Mouse (Mus musculus): ENCODE measurements around the gene Tmem35b. TPM values are rescaled to one million over a fixed set of nuclear protein-coding genes. Genes with fewer than 3 reads are reported as not detected.
A peak's percentile ranks its signal among the peaks of the same experiment; 100 is the strongest.

Gene Tmem35b
- polyA plus RNA-seq, 1 experiment from 2014 or later = 14.3 TPM

DNA sequence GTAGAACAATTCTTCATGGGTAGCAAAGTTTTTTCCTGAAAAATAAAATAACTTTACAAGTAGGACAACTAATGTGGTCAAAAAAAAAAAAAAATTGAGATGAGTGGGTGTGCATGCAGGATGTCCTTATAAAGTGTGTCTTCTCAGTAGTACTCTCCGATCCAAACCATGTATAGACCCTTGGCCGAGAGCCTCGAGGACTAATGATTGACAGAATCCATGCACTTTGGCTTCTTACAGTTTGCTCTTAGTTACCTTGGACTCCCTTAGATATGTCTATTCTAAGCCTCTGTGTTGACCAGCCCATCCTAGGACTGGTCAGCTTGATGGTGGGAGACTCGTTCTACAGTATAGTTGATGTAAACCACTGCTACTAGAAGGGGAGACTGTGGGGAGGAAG lies 15.9 kb upstream of the Tmem35b start:
- H3K27me3 ChIP-seq (ENCODE audit: control insufficient read depth, insufficient read depth, low read length) = no peaks in the 10 kb centered on the region
- no peak overlapping the region for H3K4me3 ChIP-seq (ENCODE audit: low read depth, low read length)
- no peaks in the 10 kb centered on the region for H3K36me3 ChIP-seq (ENCODE audit: control insufficient read depth, insufficient read depth, low read length)
- no peak overlapping the region for H3K4me2 ChIP-seq
- H3K9ac ChIP-seq (ENCODE audit: low read length) = no peak overlapping the region
- no peak overlapping the region for H3K27ac ChIP-seq (ENCODE audit: low read depth, low read length)
- H3K4me1 ChIP-seq (ENCODE audit: control insufficient read depth, insufficient read depth, low read length) = no peaks in the 10 kb centered on the region
- no peak for ATAC-seq (ENCODE audit: low FRiP score)
- H3K9me3 ChIP-seq (ENCODE audit: control insufficient read depth, low read length) = no peaks in the 10 kb centered on the region
- WGBS = 93% methylated on average over 4 of the region's 4 CpGs
- DNase-seq (ENCODE audit: low spot score, missing footprints) = no peak

DNA sequence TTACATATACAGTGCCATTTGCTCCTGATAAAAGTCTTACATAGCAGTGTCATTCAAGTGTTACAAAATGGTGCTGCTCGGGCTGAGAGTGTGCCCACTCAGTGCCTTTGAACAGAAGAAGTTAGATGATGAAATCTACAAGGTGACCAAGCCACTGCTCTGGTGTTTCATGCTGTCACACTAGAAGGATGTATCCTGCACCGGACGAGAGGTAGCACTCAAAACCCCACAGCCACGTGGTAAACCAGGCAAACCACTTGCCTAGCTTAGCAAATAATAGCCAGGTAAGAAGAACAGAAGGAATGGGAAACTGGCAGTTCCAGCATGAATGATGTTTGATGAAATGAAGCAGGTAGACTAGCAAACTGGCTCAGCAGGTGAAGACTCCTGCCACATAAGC lies 12.9 kb upstream of the Tmem35b start:
- WGBS = 78% methylated on average over 4 of the region's 4 CpGs
- no peak for ATAC-seq (ENCODE audit: low FRiP score)

DNA sequence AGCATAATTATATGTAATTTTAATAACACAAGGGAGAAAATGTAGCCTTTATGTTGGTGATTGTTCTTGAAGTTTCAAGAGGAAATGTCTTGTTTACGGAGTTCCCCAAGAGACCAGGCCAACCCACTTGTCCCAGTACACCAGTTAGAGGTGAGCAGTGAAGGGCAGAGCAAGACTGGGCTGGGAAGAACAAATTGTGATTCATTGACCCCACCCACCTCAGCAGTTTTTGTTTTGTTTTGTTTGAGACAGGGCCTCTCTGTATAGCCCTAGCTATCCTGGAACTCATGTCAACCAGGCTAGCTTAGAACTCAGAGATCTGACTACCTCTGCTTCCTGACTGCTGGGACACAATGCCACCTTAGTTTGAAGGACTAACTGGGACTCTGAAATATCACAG lies 840 bp downstream of the Tmem35b start:
- Histone ChIP-seq H3K36me3 (ENCODE audit: control insufficient read depth, insufficient read depth, low read length) (no peaks in the 10 kb centered on the region), H3K27me3 (ENCODE audit: control insufficient read depth, insufficient read depth, low read length) (no peaks in the 10 kb centered on the region), H3K9ac (ENCODE audit: low read length) (no peak overlapping the region), H3K27ac (ENCODE audit: low read depth, low read length) (no peak overlapping the region), H3K4me1 (ENCODE audit: control insufficient read depth, insufficient read depth, low read length) (no peaks in the 10 kb centered on the region; the same call in 1 of the 2 replicates), H3K4me3 (ENCODE audit: low read depth, low read length) (no peak overlapping the region), H3K9me3 (ENCODE audit: control insufficient read depth, low read length) (no peaks in the 10 kb centered on the region), H3K4me2 (no peak overlapping the region)
- ATAC-seq (ENCODE audit: low FRiP score) (no peak), DNase-seq (ENCODE audit: low spot score, missing footprints) (no peak)
- 100% methylated on average over 1 of the region's 1 CpGs for WGBS

More for the DNA sequence above, 12.9 kb upstream of the Tmem35b start:
- Histone ChIP-seq H3K4me2 (no peak overlapping the region), H3K27me3 (ENCODE audit: control insufficient read depth, insufficient read depth, low read length) (no peaks in the 10 kb centered on the region), H3K9me3 (ENCODE audit: control insufficient read depth, low read length) (no peaks in the 10 kb centered on the region), H3K27ac (ENCODE audit: low read depth, low read length) (no peak overlapping the region), H3K4me3 (ENCODE audit: low read depth, low read length) (no peak overlapping the region), H3K9ac (ENCODE audit: low read length) (no peak overlapping the region), H3K4me1 (ENCODE audit: control insufficient read depth, insufficient read depth, low read length) (no peaks in the 10 kb centered on the region), H3K36me3 (ENCODE audit: control insufficient read depth, insufficient read depth, low read length) (no peaks in the 10 kb centered on the region)
- DNase-seq (ENCODE audit: low spot score, missing footprints) = no peak

DNA sequence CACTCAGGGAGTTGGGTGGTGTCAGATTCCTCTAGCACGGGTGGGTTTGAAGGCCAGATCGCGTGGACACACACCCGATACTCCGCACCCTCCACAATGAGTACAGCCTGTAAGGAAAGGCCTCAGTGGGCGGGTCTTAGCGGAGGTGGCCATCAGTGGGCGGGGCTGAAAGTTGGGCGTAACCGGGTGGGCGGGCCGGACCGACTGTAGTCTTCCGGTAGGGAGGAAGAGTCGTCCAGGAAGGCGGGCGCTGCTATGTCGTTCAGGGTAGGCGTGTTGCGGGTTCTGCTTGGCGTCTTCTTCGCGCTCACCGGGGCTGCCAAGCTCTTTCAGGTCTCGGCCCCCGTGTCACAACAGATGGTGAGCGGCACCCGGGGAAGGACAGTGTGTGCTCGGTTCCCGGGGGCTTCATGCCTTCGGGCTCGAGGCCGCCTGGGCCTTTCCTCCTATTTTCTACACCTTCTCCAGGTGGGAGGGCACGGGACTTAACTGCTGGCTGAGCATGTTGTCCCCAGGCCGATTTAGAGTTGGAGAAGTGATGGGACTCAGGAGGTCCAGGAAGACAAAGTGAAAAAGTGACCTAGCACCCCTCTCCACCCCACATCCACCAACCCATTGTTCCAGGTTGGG lies 2.5 kb downstream of the Tmem35b start:
- H3K9me3 ChIP-seq (ENCODE audit: control insufficient read depth, low read length) = no peaks in the 10 kb centered on the region
- ATAC-seq (ENCODE audit: low FRiP score) = peak; percentile 97
- H3K27me3 ChIP-seq (ENCODE audit: control insufficient read depth, insufficient read depth, low read length) = no peaks in the 10 kb centered on the region
- peak overlapping the region; percentile 75 for H3K4me2 ChIP-seq
- no peaks in the 10 kb centered on the region for H3K36me3 ChIP-seq (ENCODE audit: control insufficient read depth, insufficient read depth, low read length)
- H3K4me1 ChIP-seq (ENCODE audit: control insufficient read depth, insufficient read depth, low read length) = no peaks in the 10 kb centered on the region; the same call in 1 of the 2 replicates
- no peak overlapping the region for H3K27ac ChIP-seq (ENCODE audit: low read depth, low read length)
- peak overlapping the region; percentile 73 for H3K9ac ChIP-seq (ENCODE audit: low read length)
- peak; percentile 98 for DNase-seq (ENCODE audit: low spot score, missing footprints)
- peak overlapping the region; percentile 59 for H3K4me3 ChIP-seq (ENCODE audit: low read depth, low read length)
- WGBS = 2% methylated on average over 35 of the region's 35 CpGs

DNA sequence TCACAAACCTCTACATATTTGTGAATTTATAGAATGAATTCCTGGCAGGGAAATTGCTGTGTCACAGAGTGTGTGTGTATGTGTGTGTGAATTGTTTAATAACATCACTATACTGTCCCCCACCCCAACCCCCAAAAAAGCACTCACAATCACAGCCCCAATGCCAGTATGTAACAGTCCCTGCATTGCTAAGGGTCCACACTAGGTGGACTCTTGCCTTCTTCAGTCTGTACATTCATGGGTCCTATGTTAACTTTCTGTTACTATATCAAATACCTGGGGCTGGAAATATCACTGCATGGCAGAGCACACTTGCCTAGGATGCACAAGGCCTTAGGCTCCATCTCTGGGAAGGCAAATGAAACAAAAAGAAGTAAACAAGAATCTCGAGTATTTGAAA lies 11.2 kb downstream of the Tmem35b start:
- ATAC-seq (ENCODE audit: low FRiP score) = no peak
- Histone ChIP-seq H3K4me2 (no peak overlapping the region), H3K4me1 (ENCODE audit: control insufficient read depth, insufficient read depth, low read length) (peaks cover 4% of the 10 kb centered on the region; the same call in 1 of the 2 replicates), H3K9ac (ENCODE audit: low read length) (no peak overlapping the region), H3K4me3 (ENCODE audit: low read depth, low read length) (no peak overlapping the region), H3K27ac (ENCODE audit: low read depth, low read length) (no peak overlapping the region), H3K9me3 (ENCODE audit: control insufficient read depth, low read length) (no peaks in the 10 kb centered on the region), H3K27me3 (ENCODE audit: control insufficient read depth, insufficient read depth, low read length) (no peaks in the 10 kb centered on the region), H3K36me3 (ENCODE audit: control insufficient read depth, insufficient read depth, low read length) (no peaks in the 10 kb centered on the region)
- WGBS = 40% methylated on average over 1 of the region's 1 CpGs
- no peak for DNase-seq (ENCODE audit: low spot score, missing footprints)

DNA sequence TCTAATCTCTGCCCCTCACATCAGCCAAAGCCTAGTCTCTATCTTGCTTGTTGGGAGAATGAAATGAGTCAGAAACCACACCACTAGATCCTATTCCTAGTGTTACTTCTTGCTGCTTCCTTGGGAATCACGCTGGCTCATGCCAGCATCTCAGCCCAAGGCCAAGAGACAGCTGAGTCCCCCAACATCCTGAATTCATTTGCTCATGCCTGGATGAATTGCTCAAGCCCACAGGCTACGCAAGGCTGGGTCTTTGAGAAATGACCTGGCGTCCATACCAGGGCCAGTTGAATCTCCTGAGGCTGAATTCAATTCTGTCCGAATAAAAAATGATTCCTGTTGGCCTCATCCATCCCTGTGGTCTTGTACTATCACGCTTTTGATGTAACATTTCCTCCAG lies 14.1 kb downstream of the Tmem35b start:
- DNase-seq (ENCODE audit: low spot score, missing footprints) (no peak), ATAC-seq (ENCODE audit: low FRiP score) (no peak)

DNA sequence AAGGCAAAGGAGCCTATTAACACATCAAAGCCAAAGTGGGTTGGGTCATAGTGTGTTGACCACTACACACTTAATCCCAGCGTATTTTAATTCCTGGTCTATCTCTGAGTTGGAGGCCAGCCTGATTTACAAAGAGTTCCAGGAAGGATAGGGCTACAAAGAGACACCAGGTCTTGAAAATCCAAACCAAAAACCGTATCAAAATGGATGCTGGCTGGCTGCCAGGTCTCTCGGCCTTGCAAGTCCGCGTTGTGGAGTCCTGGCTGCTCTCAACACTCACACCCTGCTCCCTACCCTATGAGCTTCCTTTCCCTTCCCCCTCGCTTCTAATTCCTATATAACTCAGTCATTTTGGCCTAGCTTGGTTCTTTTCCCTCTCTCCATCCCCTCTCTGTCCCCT lies 15.0 kb downstream of the Tmem35b start:
- no peak overlapping the region for H3K27ac ChIP-seq (ENCODE audit: low read depth, low read length)
- WGBS = 41% methylated on average over 6 of the region's 6 CpGs
- no peaks in the 10 kb centered on the region for H3K27me3 ChIP-seq (ENCODE audit: control insufficient read depth, insufficient read depth, low read length)
- DNase-seq (ENCODE audit: low spot score, missing footprints) (peak; percentile 84), ATAC-seq (ENCODE audit: low FRiP score) (no peak)
- no peak overlapping the region for H3K4me2 ChIP-seq
- no peaks in the 10 kb centered on the region for H3K9me3 ChIP-seq (ENCODE audit: control insufficient read depth, low read length)
- H3K9ac ChIP-seq (ENCODE audit: low read length) = no peak overlapping the region
- H3K4me1 ChIP-seq (ENCODE audit: control insufficient read depth, insufficient read depth, low read length) = peaks cover 4% of the 10 kb centered on the region; the same call in 1 of the 2 replicates
- no peaks in the 10 kb centered on the region for H3K36me3 ChIP-seq (ENCODE audit: control insufficient read depth, insufficient read depth, low read length)
- H3K4me3 ChIP-seq (ENCODE audit: low read depth, low read length) = no peak overlapping the region

More for the DNA sequence above, 14.1 kb downstream of the Tmem35b start:
- Histone ChIP-seq H3K27ac (ENCODE audit: low read depth, low read length) (no peak overlapping the region), H3K27me3 (ENCODE audit: control insufficient read depth, insufficient read depth, low read length) (no peaks in the 10 kb centered on the region), H3K4me3 (ENCODE audit: low read depth, low read length) (no peak overlapping the region), H3K9ac (ENCODE audit: low read length) (no peak overlapping the region), H3K36me3 (ENCODE audit: control insufficient read depth, insufficient read depth, low read length) (no peaks in the 10 kb centered on the region), H3K4me1 (ENCODE audit: control insufficient read depth, insufficient read depth, low read length) (peaks cover 4% of the 10 kb centered on the region; the same call in 1 of the 2 replicates), H3K4me2 (no peak overlapping the region), H3K9me3 (ENCODE audit: control insufficient read depth, low read length) (no peaks in the 10 kb centered on the region)
- 79% methylated on average over 5 of the region's 5 CpGs for WGBS

DNA sequence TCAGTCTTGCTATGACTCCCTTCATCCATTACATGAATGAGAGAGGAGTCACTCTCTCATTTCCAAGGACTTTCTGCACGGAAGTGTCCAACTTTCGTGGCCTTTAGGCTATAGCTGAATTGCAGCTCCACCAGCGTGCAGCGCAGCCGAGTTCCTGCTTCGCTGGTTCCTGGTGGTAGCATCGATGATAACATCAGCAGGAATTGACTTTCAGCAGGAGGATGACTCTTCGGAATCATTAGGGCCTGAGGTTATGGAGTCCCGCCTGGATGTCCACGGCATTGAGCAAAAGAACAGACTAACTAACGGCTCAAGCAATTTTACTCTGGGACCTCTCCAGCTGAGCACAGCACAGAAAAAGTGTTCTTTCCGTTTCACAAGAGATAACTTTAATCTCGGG lies 26.5 kb downstream of the Tmem35b start:
- no peak overlapping the region for H3K27ac ChIP-seq (ENCODE audit: low read depth, low read length)
- H3K36me3 ChIP-seq (ENCODE audit: control insufficient read depth, insufficient read depth, low read length) = no peaks in the 10 kb centered on the region
- H3K27me3 ChIP-seq (ENCODE audit: control insufficient read depth, insufficient read depth, low read length) = no peaks in the 10 kb centered on the region
- WGBS = 85% methylated on average over 13 of the region's 13 CpGs
- DNase-seq (ENCODE audit: low spot score, missing footprints) (peak; percentile 69), ATAC-seq (ENCODE audit: low FRiP score) (no peak)
- no peak overlapping the region for H3K4me2 ChIP-seq
- H3K9ac ChIP-seq (ENCODE audit: low read length) = no peak overlapping the region
- H3K4me3 ChIP-seq (ENCODE audit: low read depth, low read length) = no peak overlapping the region
- no peaks in the 10 kb centered on the region for H3K4me1 ChIP-seq (ENCODE audit: control insufficient read depth, insufficient read depth, low read length)
- H3K9me3 ChIP-seq (ENCODE audit: control insufficient read depth, low read length) = no peaks in the 10 kb centered on the region

DNA sequence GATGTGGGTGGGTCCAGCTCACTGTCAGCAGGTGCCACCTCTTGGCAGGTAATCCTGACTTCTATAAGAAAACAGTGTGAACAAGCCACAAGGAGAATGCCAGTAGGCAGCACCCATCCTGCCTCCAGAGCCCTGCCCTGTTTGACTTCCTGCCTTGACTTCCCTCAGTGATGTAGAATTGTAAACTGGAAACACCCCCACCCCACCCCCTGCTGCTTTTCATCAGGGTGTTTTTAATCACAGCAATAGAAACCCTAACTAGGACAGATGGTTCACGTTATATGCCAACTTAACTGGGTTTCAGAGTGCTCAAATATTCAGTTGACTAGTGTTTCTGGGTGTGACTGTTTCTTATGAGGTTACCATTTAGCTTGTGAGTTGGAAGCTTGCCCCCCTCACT lies 29.9 kb downstream of the Tmem35b start:
- no peak for ATAC-seq (ENCODE audit: low FRiP score)
- H3K9me3 ChIP-seq (ENCODE audit: control insufficient read depth, low read length) = no peaks in the 10 kb centered on the region
- H3K27me3 ChIP-seq (ENCODE audit: control insufficient read depth, insufficient read depth, low read length) = no peaks in the 10 kb centered on the region
- H3K9ac ChIP-seq (ENCODE audit: low read length) = no peak overlapping the region
- no peak for DNase-seq (ENCODE audit: low spot score, missing footprints)
- H3K4me2 ChIP-seq = no peak overlapping the region
- WGBS = 57% methylated on average over 1 of the region's 1 CpGs
- no peaks in the 10 kb centered on the region for H3K4me1 ChIP-seq (ENCODE audit: control insufficient read depth, insufficient read depth, low read length)
- H3K4me3 ChIP-seq (ENCODE audit: low read depth, low read length) = no peak overlapping the region
- no peak overlapping the region for H3K27ac ChIP-seq (ENCODE audit: low read depth, low read length)
- H3K36me3 ChIP-seq (ENCODE audit: control insufficient read depth, insufficient read depth, low read length) = no peaks in the 10 kb centered on the region
